Mouse (Mus musculus) layer of hippocampus, adult 2 months (tissue): ENCODE data around the gene Cebpb. TPM values are rescaled to one million over a fixed set of nuclear protein-coding genes. Genes with fewer than 3 reads are reported as not detected.

Experiments used
- DNase-seq, 2 experiments: peaks; one replicate each; pipeline ENCODE4 v3.0.0; 2022; ENCODE audit warnings: low spot score in 2 of 2
- H3K27ac ChIP-seq: fragments of 200-600 bp; 2 replicates; pipeline ENCODE4 v1.8.1; 2022
- H3K4me3 ChIP-seq: fragments of 200-600 bp; 2 replicates; pipeline ENCODE4 v1.8.1; 2022; ENCODE audit warnings: mild to moderate bottlenecking
- CTCF ChIP-seq: fragments of 200-600 bp; conservative IDR thresholded peaks from 2 replicates; pipeline ENCODE4 v1.8.1; 2022; ENCODE audit warnings: antibody characterized with exemption, mild to moderate bottlenecking, moderate library complexity
- total RNA-seq, 2 experiments: library from RNA; stranded (reverse); gene quantifications; 2 replicates each; pipeline ENCODE4 v1.2.3; 2021

The Cebpb gene
- total RNA-seq, 2 experiments from 2014 or later: 25.8 to 32.0 TPM

- Histone ChIP-seq H3K4me3 (no peak overlapping the region), H3K27ac (peak overlapping the region; percentile 93; the same call in 1 of the 2 replicates)
- no peak for DNase-seq
- no peak for TF ChIP-seq CTCF
Observed at GRCm38 (mm10) chr2:167657973-167658372, 30.7 kb upstream of the Cebpb start.

GRCm38 (mm10) chr2:167658712-167659111 is 30.0 kb upstream of the Cebpb start:
- peak overlapping the region; percentile 13; the same call in 1 of the 2 replicates for H3K4me3 ChIP-seq
- no peak for TF ChIP-seq CTCF
- H3K27ac ChIP-seq: peak overlapping the region; percentile 93; the same call in 1 of the 2 replicates
- DNase-seq: no peak

GRCm38 (mm10) chr2:167659177-167659846 is 29.4 kb upstream of the Cebpb start:
- H3K27ac ChIP-seq: peak overlapping the region; percentile 93
- TF ChIP-seq CTCF: no peak
- DNase-seq: no peak
- peak overlapping the region; percentile 94 for H3K4me3 ChIP-seq

GRCm38 (mm10) chr2:167659847-167660610 is 28.7 kb upstream of the Cebpb start:
- Histone ChIP-seq H3K27ac (peak overlapping the region; percentile 93), H3K4me3 (peak overlapping the region; percentile 94)
- DNase-seq: peak; percentile 41 to 53
- TF ChIP-seq CTCF: no peak

GRCm38 (mm10) chr2:167660611-167660971 is 28.1 kb upstream of the Cebpb start:
- Histone ChIP-seq H3K4me3 (peak overlapping the region; percentile 94), H3K27ac (peak overlapping the region; percentile 93)
- TF ChIP-seq CTCF: no peak
- no peak for DNase-seq

- H3K4me3 ChIP-seq: peak within 1 kb of the TSS; percentile 94
- peak; percentile 93 to 97 for DNase-seq
- no peak for TF ChIP-seq CTCF
- H3K27ac ChIP-seq: peak within 1 kb of the TSS; percentile 93
Observed at GRCm38 (mm10) chr2:167661270-167662203, 27.2 kb upstream of the Cebpb start, which contains the start of gene Gm20431. TSS of gene Gm20431 (minus strand) at chr2:167661496.

- DNase-seq: no peak
- no peak for TF ChIP-seq CTCF
- Histone ChIP-seq H3K4me3 (no peak overlapping the region), H3K27ac (no peak overlapping the region)
Observed at GRCm38 (mm10) chr2:167662713-167663112, 26.0 kb upstream of the Cebpb start.

- TF ChIP-seq CTCF: no peak
- Histone ChIP-seq H3K27ac (no peak overlapping the region), H3K4me3 (no peak overlapping the region)
- DNase-seq: no peak
Observed at GRCm38 (mm10) chr2:167665972-167666713, 22.6 kb upstream of the Cebpb start.

GRCm38 (mm10) chr2:167668426-167668825 is 20.3 kb upstream of the Cebpb start:
- H3K27ac ChIP-seq: no peak overlapping the region
- no peak overlapping the region for H3K4me3 ChIP-seq
- TF ChIP-seq CTCF: no peak
- DNase-seq: no peak

- no peak for DNase-seq
- TF ChIP-seq CTCF: no peak
- Histone ChIP-seq H3K4me3 (no peak overlapping the region), H3K27ac (no peak overlapping the region)
Observed at GRCm38 (mm10) chr2:167669398-167669797, 19.3 kb upstream of the Cebpb start.

GRCm38 (mm10) chr2:167671101-167671633 is 17.5 kb upstream of the Cebpb start:
- TF ChIP-seq CTCF: no peak
- DNase-seq: no peak
- Histone ChIP-seq H3K4me3 (no peak overlapping the region), H3K27ac (no peak overlapping the region)

GRCm38 (mm10) chr2:167672212-167672685 is 16.5 kb upstream of the Cebpb start:
- H3K27ac ChIP-seq: no peak overlapping the region
- TF ChIP-seq CTCF: no peak
- DNase-seq: no peak

More at GRCm38 (mm10) chr2:167672212-167672685, 16.5 kb upstream of the Cebpb start:
- no peak overlapping the region for H3K4me3 ChIP-seq
